Mouse (Mus musculus) cortical plate, adult 2 months (tissue): Measurements from ENCODE around the gene Prcd. TPM values are rescaled to one million over a fixed set of nuclear protein-coding genes. Genes with fewer than 3 reads are reported as not detected.
"Not testable (repeated sequence)": the region's sequence is repeated elsewhere in the genome, so short reads cannot be mapped to it uniquely, and the experiment has no call there.

ENCODE experiments used
- H3K27ac ChIP-seq: fragments of 200-500 bp; 2 replicates; pipeline ENCODE4 v1.5.1; 2012; ENCODE audit warnings: low read length, control low read depth, inconsistent platforms; ENCODE audit not compliant: insufficient read depth
- H3K4me1 ChIP-seq: fragments of 200-500 bp; 2 replicates; pipeline ENCODE4 v1.6.1; 2011; ENCODE audit warnings: low read length; ENCODE audit not compliant: control insufficient read depth, insufficient read depth
- H3K4me3 ChIP-seq: fragments of 200-500 bp; 2 replicates; pipeline ENCODE4 v1.5.1; 2011; ENCODE audit warnings: mild to moderate bottlenecking, low read length, control low read depth; ENCODE audit not compliant: insufficient read depth
- CTCF ChIP-seq: fragments of 200-500 bp; IDR thresholded peaks from 2 replicates; pipeline ENCODE4 v1.5.1; 2011; ENCODE audit warnings: mild to moderate bottlenecking, control low read depth, low read length; ENCODE audit not compliant: insufficient read depth; ENCODE audit errors: extremely low read depth
- POLR2A ChIP-seq: fragments of 200-500 bp; IDR thresholded peaks from 2 replicates; pipeline ENCODE4 v1.6.1; 2011; ENCODE audit warnings: mild to moderate bottlenecking, low read length, control low read depth; ENCODE audit not compliant: insufficient read depth; ENCODE audit errors: extremely low read depth
- polyA plus RNA-seq: library from polyadenylated mRNA; depleted of rRNA; stranded (reverse); fragments of >200 nt; gene quantifications from 2 replicates; pipeline ENCODE4 v1.2.3, GENCODE M21; 2012

The Prcd gene
- polyA plus RNA-seq, 1 experiment, result 8.4 TPM

DNA sequence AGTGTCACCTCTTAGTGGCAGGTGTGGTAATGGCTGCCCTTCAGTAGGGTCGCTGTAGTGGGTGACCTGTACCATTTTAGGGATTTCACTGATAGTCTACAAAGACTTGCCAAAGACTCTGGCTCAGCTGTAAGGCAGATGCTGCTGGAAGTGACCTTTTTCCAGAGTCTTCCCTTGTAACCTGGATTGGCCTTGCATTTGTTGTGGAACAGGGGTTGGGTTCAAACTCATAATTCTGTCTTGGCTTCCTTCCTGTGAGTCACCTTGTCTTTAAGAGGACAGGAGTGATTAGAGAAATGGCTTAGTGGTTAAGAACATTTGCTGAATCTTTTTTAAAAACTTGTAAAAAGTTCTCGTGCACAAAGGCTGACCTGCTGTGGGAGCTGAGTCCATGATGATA, 20.1 kb downstream of the Prcd start:
- H3K27ac ChIP-seq, result no peak overlapping the region
- H3K4me1 ChIP-seq, result no peaks in the 10 kb centered on the region; the same call in 1 of the 2 replicates
- no peak overlapping the region for H3K4me3 ChIP-seq
- no peak for TF ChIP-seq POLR2A
- no peak for TF ChIP-seq CTCF

DNA sequence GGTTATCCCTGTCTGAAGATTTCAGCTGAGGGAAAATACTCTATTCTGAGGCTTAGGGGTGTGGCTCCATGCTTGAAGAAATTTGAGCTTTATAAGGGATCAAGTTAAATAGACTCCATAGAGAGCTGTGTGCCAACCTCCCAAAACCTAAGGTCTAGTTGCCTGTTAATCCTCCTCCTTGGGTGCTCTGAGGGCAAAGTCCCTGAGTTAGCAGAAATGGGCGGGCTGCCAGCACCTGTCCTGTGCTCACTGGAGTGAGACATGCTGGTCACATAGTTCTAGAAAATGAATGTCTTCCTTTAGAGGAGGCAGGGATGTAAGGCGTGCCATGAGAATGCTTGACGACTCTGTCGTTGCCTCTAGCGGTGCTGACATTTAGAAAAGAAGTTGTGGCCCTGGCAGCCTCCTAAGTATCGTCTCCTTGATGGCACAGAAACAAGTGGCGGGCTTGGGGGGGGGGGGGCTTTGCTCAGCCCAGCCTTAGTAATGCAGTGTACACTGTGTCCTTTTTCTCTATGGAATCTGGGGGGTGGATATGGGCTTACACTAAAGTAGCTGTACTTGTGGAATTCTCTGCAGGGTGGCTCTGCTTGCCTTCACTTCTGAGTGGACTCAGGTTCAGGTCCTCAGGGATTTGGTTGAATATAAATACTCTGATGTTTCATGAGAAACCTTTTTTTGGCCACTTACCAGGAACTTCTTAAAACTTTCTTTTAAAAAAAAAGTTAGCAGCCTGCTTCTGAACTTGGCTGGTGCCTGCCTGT, 21.5 kb downstream of the Prcd start:
- H3K4me3 ChIP-seq, result no peak overlapping the region
- H3K4me1 ChIP-seq, result no peaks in the 10 kb centered on the region; the same call in 1 of the 2 replicates
- TF ChIP-seq POLR2A (no peak), CTCF (no peak)
- no peak overlapping the region for H3K27ac ChIP-seq

DNA sequence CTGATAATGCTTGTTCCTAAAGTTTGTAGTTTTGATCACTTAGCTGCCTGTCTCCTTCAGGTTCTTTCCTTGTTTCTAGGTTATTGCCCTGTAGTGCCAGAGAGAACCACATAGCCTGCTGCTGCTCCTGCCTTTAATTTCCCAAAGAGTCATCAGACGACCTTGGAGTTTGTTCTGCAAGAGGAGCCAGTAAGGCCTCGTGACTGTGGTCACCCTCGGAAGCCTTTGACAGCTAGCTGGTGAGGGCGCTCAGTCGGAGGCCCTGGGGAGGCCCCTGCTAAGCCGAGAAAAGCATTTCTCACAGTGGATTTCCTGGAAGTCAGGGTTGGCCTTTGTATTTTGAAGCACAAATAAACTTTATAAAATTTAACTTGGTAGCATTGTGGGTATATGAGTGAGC, 22.1 kb downstream of the Prcd start:
- not testable (repeated sequence) for H3K27ac ChIP-seq, H3K4me1 ChIP-seq, H3K4me3 ChIP-seq

DNA sequence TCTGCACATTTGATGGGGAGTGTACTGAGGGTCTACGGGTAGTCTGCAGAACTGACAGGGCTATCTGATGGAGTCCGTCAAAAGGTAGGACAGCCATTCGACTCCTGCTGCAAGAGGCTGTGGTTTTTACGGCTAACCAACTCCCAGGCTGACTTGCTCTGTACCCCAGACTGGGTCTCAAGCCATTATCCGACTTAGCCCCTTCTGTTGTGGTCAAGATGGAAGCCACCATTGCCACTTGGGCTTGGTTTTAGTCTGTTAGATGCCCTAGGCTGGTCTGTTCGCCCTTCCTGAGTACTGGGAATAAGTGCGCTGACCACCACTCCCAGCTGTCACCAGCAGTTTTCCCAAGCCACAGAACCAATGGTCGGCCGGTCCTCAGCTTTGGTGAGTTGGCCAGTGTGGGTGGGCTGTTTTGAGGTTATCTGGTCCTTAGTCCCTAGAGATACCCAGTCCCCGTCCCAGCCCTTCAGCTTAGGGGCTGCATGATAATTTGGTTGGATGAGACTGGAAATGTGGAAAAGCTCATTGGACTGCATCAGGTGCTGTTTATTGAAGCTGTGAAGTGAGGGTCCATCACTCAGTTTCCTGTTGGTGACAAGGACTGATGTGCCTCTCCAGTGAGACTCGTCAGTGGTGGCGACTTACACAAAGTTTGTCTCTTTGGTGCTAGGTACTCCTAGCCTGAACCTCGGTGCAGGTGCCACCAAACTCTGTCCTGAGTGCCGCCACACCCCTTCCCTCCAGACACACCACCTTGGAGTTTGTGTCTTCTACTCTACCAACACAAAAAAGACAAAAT, 23.0 kb downstream of the Prcd start:
- Histone ChIP-seq H3K4me1 (no peaks in the 10 kb centered on the region; the same call in 1 of the 2 replicates), H3K27ac (no peak overlapping the region), H3K4me3 (no peak overlapping the region)
- no peak for TF ChIP-seq CTCF
- TF ChIP-seq POLR2A, result no peak

DNA sequence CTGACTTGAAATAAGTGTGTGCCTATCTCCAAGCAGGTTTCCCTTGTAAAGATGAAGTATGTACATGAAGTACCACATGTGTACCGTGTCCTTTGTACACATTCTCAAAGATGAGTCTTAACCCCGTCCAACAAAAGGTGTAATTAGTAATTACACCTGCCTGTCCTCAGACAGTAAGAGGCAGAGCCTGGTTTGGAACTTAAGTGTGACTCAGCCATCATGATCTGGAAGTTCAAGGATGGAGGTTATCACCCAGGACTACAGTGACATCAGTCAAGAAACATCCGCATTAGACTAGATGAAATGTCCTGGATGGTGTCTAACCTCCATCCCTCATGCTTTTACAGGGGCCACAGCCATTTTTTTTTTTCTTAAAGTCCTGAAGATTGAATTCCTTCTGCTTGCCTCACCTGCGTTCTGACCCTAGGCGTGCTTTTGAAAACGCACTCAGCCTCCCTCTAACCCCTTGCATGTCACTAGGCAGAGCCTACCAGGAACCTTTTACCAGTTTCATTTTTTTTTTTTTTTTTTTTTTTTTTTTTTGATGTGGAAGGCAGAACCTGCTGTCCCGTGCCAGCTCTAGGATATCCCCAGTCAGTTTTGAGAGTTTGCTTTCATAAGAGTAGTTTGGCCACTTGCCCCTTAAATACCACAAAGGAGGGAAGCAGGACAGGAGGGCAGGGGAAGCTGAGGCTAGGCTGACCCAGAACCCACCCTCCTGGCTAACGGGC, 24.5 kb downstream of the Prcd start:
- no peak overlapping the region for H3K4me3 ChIP-seq
- TF ChIP-seq CTCF, result no peak
- TF ChIP-seq POLR2A, result no peak
- no peaks in the 10 kb centered on the region for H3K4me1 ChIP-seq
- no peak overlapping the region for H3K27ac ChIP-seq

DNA sequence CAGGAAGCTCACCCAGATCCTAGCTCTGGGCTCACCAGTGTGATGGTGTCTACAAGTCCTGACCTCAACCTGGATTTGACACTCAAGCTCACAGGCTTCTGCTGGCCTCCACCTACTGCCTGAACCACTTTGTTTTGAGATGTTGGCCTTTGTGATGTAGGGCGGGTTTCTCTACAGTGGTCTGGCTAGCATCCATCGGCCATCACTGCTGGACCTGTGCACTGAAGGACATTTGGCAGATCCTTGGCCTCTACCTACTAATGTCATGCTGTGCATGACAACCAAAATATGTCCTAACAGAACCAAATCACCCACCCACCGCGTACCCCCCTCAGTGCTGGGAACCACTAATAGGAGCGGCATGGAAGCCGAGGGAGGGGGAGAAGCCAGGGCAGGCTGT, 25.8 kb downstream of the Prcd start:
- TF ChIP-seq CTCF (no peak), POLR2A (no peak)
- H3K4me1 ChIP-seq, result no peaks in the 10 kb centered on the region
- no peak overlapping the region for H3K4me3 ChIP-seq
- H3K27ac ChIP-seq, result no peak overlapping the region

DNA sequence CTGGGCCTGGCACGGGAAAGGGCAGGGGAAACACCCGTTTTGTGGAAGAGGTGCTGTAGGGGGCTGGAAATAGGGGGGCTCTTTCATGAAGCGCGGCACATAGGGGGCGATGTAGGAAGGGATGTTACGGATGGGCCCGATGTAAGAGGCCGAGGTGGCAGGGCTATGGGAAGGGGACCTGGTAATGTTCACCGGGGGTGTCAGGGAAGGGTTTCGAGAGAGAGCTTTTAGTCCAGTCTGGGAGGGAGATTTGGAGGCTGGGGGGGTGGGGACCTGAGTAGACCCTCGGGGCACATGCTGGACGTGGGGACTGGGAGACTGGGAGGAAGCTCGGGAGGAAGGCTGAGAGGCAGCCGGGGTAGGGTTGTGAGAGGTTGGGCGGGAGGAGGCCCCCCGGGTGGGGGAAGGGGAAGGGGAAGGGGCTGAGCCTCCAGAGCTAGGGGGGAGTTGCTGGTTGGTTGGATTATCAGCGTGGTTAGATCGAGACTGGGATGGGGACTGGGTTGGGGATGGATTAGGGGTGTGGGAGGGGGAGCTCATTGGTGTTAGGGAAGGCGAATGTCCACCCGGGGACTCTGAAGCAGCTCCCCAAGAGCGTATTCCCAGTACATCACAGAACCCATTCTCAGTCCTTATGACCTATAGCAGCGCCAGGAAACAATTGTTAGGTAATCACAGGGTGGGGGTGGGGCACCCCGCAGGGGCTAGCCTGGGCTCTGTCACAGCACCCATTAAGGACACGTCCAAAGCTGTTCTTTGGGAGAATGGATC, 27.2 kb downstream of the Prcd start:
- TF ChIP-seq POLR2A (no peak), CTCF (no peak)
- no peaks in the 10 kb centered on the region for H3K4me1 ChIP-seq
- H3K27ac ChIP-seq, result no peak overlapping the region
- H3K4me3 ChIP-seq, result no peak overlapping the region

DNA sequence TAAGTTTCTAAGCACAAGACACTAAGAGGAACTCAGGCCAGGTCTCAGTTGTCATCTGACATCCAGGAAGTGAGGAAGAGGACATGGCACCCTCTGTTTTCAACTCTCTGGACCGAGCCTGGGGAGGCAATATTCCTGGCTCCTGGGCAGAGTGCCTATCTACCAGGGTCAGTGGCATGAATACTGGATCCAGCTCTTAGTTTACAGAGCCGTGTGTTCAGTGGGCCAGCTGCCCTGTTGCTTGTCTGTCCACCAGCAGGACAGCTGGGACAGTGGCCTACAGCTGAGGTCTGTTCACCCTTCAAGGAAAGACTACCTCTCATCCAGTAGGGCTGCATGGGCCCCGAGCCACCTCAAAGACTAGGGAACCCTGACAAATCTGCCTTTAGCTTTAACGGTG, 27.8 kb downstream of the Prcd start:
- Histone ChIP-seq H3K4me3 (no peak overlapping the region), H3K4me1 (no peaks in the 10 kb centered on the region), H3K27ac (no peak overlapping the region)
- TF ChIP-seq POLR2A, result no peak
- TF ChIP-seq CTCF, result no peak

DNA sequence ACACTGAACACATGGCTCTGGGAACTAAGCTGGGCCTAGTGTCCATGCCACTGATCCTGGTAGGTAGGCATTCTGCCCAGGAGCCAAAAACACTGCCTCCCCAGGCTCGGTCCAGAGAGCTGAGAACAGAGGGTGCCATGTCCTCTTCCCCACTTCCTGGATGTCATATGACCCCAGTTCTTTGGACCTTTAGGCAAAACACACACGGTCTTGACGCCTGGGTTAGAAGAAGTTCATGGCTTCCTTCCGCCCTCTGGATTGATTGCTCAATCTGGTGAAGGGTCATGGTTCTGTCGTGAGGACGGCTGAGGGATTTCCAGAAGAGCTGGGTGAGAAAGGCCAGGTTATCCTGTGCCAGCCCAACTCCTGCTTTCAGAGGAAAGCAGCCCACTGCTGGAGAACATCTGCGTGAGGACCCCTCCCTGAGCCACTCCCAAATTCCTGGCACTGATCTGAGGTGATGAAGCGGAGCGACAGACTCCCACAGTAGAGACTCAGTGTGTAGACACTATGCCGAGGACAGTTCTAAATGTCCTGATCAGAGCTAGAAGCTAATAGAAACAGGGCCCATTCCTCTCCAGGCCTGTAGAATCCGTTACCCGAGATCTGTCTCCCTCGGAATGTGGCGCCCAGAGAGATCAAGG, 29.3 kb downstream of the Prcd start:
- H3K27ac ChIP-seq, result no peak overlapping the region
- H3K4me1 ChIP-seq, result no peaks in the 10 kb centered on the region
- H3K4me3 ChIP-seq, result no peak overlapping the region
- no peak for TF ChIP-seq CTCF
- no peak for TF ChIP-seq POLR2A
